Mouse (Mus musculus) cerebellum, adult 9-11 months (tissue): ENCODE measurements around the gene Tasp1.
"Not testable (repeated sequence)": the region's sequence is repeated elsewhere in the genome, so short reads cannot be mapped to it uniquely, and the experiment has no call there.

Experiments
- DNase-seq: peaks from one replicate; pipeline ENCODE4 v3.0.0; 2022

The Tasp1 gene

GRCm38 (mm10) chr2:139878052-139878621 lies 188.5 kb downstream of the Tasp1 start:
- DNase-seq = no peak

GRCm38 (mm10) chr2:139875876-139876275 lies 190.7 kb downstream of the Tasp1 start:
- DNase-seq = no peak

DNA sequence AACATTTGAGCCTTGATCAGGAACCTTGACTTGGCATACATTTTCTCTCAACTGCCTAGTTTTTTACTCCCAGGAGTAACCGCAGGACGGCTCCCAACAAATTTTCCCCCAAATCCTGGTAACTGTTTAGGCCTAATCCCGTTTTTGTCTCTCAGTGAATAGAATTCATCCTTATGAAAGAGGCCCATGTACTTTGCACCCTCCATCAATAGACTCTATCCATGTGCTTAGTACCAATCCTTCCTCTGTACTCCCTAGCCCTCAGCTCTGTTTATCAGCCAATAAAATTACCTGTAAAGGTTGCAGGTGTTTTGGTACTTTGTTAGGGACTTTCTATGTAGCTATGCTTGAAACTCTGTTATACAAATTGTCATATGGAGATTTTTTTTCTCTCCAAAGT lies 192.4 kb downstream of the Tasp1 start:
- no peak for DNase-seq

- no peak for DNase-seq
Measured at GRCm38 (mm10) chr2:139873762-139874161, 192.8 kb downstream of the Tasp1 start.

DNA sequence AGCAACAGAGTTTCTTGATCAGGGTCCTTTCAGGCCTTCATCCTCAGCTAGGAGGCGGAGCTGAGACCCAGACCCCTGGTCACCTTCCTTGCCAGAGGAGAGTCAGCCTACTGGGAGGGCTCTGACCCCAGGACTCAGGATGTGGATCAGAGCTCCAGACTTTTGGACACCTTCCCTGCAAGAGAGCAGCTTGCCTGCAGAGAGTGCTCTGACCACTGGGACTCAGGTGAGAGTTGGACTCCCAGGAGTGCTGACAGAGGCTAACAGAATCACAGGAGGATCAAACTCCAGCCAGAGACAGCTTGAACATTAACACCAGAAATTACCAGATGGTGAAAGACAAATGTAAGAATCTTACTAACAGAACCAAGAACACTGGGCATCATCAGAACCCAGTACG lies 197.5 kb downstream of the Tasp1 start:
- not testable (repeated sequence) for DNase-seq

GRCm38 (mm10) chr2:139863396-139863795 lies 203.2 kb downstream of the Tasp1 start:
- not testable (repeated sequence) for DNase-seq

DNA sequence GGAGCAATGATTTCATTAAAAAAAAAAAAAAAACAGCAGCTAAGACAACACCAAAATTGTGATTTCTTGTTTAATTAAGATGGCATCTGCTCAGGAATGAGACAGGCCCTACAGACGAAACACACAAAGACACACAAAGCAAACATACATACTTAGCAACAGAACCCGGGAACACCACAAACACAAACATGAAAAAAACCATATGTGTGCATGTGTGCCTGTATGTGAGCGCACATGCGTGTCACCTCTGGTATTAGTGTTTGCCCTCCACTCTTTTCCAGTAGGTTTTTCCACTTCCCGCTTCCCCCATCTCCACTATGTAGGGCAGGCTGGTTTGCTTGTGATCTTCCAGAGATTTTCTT lies 206.5 kb downstream of the Tasp1 start:
- no peak for DNase-seq

GRCm38 (mm10) chr2:139859424-139860132 lies 207.0 kb downstream of the Tasp1 start:
- no peak for DNase-seq

DNA sequence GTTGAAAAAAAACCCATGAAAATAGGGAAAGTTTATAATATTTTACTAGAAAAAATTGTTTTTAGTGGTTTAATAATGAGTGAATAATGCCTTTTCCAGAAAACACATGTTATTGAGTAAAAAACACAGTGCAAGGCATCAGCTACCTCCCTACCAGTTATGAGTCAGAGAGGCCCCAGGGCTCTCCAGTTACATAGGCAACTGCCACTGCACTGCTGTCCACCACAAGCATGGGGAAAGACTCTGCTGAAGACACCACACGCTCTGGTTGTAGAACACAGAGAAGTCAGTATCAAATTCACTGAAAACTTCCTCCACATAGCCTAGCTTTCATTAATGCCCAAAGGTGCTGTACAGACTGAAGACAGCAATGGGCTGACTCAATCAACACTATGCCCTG lies 217.0 kb downstream of the Tasp1 start:
- no peak for DNase-seq

DNA sequence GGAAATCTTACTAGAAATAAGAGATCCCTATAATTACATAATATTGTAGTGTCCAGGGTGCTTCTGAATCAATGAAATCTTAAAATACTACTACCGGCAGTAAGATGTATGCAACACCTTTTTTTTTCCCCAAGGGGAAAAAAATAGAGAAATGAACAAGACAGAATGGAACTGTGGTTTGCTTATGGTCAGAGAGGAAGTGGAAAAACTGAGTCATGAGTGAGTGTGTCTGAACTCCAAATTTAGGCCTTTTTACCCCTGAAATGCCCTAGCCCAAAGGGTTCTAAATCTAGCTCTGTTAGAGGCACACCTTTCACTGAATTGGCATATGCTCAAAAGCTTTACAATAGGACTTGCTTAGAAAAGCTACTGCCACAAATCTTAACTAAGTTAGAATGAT lies 225.2 kb downstream of the Tasp1 start:
- no peak for DNase-seq

DNA sequence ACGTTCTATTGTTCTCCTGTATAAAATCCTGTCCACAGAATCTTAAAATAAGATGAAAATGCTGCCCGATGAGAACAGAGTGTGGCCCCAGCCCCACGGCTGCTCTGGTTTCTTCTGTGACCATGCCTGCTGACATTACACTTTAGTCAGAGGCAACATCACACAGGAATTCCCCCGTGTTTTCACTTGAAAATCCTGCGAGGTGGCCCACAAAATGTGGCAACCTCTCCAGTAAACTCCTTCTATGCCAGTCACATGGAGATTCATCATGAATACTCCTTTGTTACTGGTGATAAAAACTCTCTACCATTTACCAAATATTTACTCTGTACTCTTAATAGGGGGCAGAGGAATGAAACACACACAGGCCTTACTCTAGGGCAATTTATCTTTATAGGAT lies 225.7 kb downstream of the Tasp1 start:
- no peak for DNase-seq

- no peak for DNase-seq
Measured at GRCm38 (mm10) chr2:139821589-139822378, 244.8 kb downstream of the Tasp1 start.

GRCm38 (mm10) chr2:139817275-139817674 lies 249.3 kb downstream of the Tasp1 start:
- DNase-seq = no peak

GRCm38 (mm10) chr2:139807887-139808286 lies 258.7 kb downstream of the Tasp1 start:
- DNase-seq = no peak

DNA sequence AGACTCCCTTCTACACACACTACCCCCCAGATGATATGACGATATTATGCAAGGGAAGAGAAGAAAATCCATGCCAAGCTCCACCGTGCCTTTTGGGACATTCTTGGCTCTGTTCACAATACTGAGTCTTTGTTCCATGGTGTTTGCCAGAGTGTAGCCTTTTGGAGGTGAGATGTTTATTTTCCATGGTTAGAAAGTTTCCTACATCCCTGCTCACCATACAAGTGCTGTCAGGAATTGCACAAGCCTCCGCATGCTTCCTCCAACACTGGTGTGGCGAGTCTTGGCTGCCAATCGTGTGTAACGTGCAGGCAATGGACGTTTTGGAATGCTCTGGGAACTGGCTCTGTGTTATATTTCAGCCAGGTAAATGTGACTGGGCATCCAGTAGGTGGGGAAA lies 262.6 kb downstream of the Tasp1 start:
- DNase-seq = no peak

DNA sequence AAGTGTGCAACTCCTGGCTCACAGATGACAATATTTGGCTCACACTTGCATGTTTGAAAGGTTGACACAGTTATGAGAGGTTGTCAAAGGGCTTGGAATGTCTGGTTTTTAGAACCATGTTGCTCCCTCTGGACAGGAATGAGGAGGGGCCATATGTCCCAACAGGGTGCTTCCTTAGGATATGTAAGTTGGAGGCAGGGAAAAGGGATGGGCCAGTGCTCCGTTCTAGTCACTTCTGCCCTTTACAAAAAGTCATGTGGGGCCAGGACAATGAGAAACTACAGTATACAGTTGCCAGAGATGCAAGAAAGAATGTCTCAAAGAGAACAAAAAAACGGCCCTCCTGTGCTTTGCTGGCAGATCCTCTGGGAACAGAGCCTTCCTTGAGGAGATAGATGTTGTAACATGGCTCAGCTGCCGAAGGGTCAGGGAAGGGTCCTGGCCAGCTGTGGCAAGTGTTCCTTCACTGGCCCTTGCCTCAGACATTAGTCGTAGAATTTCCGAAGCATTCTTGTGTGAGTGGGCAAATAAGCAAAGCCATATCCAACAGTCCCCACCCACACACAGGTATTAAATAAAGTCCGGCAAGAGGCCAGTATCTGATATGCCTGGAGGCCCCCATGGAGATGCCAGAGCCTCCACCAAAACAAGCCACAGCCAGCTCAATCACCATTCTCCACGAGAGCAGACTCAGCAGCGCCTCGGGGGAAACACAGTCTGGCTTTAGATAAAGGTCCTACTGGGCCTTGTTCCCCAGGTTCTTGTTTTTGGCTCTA lies 274.1 kb downstream of the Tasp1 start:
- no peak for DNase-seq

DNA sequence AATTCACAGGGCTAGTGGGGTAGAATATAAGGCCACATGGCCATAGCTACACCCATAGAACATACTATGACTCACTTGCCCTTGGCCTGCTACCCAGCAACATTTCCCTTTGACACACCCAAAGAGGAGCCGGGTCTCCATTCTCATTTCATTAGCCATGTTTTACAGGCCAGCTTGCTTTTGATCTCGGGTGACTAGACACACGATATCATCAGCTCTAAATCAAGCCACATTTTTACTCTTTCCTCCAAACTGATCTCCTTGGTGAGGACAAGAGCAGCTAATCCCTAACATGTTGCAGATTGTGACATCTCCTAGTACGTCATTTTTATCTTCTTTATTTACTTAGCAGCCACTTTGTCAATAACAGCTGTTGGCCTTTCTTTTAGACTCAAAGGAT lies 277.9 kb downstream of the Tasp1 start:
- no peak for DNase-seq

DNA sequence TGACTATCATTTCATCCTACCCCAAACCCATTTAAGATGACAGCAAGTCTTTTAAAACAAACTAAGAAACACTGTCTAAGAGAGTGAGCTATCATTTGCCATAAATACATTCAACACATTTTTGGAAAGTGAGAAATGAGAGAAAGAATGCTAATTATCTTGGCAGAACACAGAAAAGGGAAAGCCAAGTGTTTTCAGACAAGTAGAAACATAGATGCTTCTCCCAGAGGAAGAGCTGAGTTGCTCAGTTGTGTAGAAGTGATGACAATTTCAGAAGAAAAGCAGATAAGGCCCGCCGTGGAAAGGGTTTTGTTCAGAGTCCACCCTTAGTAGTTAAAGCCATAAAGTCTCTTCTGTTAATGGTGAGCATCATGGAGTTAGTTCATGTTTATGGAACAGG lies 281.7 kb downstream of the Tasp1 start:
- no peak for DNase-seq

GRCm38 (mm10) chr2:139784465-139784864 lies 282.1 kb downstream of the Tasp1 start:
- DNase-seq = no peak
